Mouse (Mus musculus): Measurements from ENCODE around the gene Olfm3.

DNA sequence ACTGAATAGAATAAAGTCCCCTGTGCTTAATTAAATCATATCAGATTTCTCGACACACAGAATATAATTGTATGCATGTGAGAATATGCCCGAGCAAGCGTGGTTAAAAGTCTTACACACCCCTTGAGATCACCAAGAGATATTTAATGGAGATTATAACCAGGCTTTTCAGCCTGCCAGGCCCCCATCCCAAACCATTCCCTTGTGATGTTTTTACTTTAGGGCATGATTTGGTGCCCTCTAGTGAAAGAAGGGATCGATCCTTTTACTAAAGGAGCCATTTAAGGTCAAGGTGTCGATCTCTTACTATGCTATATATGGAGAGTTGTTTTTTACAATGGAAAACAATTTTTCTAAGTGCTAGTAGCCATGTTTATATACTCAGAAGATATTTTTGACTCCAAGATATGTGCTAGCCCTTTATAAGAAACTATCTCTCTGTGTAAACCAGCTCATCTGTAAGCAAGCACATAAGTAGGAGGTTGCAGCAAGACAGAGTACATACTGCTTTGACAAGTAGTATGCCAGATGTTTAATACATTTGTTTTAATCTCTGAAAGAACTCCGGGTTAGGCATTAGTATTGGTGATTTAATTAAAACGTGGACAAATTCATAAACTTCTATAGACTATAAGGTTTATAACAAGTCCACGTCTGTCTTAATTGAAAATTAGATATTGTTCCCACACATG lies 201.1 kb downstream of the Olfm3 start:
- TF ChIP-seq CTCF (IDR thresholded peaks at IDR 0.05; ENCODE audit: insufficient read depth, low read depth, low read length) = no peak
- TF ChIP-seq POLR2A (IDR thresholded peaks at IDR 0.05; ENCODE audit: insufficient read depth, low read depth, low read length) = no peak

Measured in olfactory bulb, adult 2 months (tissue).